Mouse (Mus musculus): ENCODE measurements around the gene Slc6a4.
A peak's percentile ranks its signal among the peaks of the same experiment; 100 is the strongest.
"Not testable (repeated sequence)": the region's sequence is repeated elsewhere in the genome, so short reads cannot be mapped to it uniquely, and the experiment has no call there.

Slc6a4 gene

DNA sequence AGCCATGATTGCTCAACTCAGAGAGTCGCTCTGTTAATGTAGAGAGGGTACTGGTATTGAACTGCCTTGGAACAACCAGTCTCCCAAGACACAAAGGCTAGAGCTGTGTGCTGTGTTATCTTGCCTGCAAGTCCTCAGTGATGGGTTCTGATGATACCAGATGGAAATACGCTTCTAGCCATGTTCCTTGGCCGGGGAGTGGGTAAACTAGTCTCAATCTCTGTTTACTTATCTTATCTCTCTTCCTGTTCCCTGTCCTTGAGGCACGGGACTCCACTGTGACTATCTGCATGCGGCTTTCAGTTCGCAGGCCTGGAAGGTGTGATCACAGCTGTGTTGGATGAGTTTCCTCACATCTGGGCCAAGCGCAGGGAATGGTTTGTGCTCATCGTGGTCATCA lies 21.1 kb downstream of the Slc6a4 start:
- DNase-seq (ENCODE audit: low spot score in 2 of 2), result no peak

DNA sequence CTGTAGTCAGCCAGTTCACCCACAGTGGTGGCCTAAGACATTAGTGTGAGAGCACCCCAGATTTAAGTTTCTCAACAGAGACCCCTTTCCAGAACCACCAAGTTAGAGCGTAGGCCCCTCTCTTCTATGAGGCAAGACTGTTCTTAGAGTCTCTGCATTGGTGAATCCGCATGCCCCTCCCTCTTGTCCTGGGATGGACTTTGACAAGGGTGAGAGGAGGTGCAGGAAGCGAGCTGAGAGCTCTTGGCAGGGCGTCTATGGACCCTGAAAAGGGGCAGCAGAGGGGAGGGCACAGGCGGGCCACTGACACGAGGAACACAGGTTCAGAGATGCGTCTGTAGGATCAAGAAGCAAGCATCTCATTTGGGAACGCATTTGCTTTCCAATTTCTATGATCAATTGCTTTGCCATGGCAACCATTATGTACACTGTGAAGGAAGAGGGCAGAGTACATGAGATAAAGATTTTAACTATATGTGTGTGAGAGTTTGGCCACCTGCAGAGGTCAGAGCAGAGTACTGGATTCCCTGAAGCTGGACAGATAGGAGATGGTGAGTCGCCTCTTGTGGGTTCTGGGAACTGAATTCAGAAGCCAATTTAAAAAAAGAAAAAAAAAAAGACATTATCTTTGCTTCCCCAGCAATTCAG lies 23.5 kb downstream of the Slc6a4 start:
- DNase-seq (ENCODE audit: low spot score in 2 of 2), result no peak

DNA sequence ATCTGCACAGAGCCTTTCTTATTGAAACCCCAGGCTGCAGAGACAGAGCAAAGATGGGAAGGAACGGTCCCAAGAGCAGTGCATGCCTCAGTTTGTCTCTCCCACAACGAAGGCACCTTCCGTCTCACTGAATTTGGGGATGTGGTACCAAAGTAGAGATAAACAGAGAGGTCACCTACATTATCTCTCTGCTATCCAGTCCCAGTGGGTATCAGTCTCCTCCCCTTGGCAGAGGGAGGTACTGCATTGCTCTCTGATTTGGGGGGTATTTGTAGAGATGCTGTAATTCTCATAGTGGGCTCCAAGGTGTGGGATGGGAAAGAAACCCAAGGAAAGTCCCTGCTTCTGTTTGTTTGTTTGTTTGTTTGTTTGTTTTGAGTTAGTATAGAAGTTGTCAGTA lies 28.2 kb downstream of the Slc6a4 start:
- DNase-seq (ENCODE audit: low spot score in 2 of 2), result no peak

DNA sequence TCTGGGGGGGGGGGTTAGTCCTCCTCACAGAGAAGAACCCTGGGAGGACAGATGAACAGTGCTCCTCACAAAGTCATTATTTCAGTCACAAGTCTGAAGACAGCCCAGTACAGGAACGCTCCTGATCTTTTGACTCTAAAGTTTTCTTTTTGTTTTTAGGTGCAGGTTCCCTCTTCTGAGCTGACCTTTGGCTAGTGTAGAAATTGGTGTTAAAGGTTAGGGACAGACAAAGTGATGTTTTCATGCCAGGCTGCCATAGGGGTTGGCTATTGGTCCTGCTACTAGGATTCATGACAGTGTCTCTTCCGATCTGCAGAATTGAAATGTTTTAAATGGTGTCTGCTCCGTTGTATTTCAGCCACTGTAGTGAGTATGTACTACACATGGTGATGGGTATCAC lies 29.8 kb downstream of the Slc6a4 start:
- no peak for DNase-seq (ENCODE audit: low spot score in 2 of 2)

DNA sequence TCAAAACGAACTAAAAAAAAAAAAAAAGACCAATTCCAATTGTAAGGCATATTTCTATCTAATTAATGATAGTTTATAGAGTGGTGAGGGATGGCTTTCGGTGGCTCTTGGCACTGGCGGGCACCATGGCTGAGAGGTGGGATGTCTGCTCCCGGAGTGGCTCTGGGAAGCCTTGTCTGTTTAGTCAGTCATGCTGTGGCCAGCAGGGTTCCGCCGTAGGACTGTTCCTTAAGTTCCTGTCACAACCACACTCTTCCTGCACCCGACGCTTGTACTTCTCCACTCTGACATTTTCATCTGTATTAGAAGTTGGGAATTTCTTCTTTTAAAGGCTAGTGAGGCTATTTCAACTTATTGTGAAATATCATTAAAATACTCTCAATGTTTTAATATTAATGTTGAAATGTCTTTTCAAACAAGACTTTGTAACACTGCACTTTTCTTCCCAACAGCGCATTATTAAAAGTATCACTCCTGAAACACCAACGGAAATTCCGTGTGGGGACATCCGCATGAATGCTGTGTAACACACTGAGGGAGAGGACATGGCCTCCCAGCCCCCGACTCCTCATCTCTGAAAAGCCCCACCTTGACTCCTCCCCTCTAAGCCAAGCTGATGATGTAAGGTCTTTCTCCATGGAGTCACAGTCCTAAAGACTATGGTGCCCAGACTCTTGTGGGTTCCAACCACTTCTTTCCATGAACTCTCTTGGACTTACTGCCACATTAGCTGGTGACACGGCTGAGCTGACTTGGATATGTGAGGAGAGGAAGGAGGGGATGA lies 32.9 kb downstream of the Slc6a4 start:
- no peak for DNase-seq (ENCODE audit: low spot score in 2 of 2)

DNA sequence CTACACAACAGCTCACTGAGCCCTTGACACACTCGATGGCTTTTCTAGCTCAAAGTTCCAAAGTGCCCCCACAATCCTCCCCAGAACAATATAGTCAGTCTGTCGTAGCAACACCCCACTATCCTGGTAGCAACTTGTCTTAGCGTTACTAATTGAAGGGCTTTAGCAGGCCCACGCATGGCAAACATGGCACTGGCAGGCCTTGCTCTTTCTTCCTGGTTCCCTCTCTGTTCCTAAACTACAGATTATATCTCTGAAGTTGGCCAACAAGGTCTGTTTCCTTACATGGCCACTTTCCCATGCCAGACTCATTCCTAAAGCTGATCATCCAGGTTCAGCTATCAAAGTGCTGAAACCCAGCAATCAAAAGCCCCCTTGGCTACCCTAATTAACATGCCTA lies 43.5 kb downstream of the Slc6a4 start:
- DNase-seq (ENCODE audit: low spot score in 2 of 2), result no peak

DNA sequence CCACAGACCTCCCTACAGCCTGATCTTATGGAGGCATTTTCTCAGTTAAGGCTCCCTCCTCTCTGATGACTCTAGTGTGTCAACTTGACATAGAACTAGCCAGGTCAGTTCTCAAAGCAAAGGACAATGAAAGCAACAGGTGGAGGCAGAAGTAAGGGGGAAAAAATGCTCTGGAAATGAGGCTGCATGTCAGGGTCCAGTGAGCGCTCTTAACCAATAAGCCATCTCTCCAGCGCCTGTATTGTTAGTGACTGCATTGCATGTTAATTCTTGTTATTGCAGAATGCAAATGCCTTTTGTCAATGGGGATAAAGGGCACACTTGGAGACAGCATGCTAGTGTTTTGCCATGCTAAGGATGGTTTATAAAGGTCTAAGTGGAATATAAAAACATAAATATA lies 44.4 kb downstream of the Slc6a4 start:
- DNase-seq (ENCODE audit: low spot score in 2 of 2), result no peak

DNA sequence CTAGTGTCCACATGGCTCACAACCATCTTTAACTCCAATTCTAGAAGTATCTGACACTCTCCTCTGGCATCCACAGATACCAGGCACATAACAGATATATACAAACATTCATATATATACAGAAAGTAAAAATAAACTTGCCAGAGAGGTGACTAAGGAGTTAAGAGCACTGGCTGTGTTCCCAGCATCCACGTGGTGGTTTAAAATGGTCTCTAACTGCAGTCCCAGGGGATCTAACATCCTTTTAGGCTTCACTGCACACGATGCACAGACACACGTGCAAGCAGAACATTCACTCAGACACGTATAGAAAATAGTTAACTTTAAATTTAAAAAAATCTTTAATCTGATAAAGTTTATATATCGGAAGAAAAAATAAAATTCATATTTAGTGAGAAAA lies 63.5 kb downstream of the Slc6a4 start:
- no peak for DNase-seq (ENCODE audit: low spot score in 2 of 2)

DNA sequence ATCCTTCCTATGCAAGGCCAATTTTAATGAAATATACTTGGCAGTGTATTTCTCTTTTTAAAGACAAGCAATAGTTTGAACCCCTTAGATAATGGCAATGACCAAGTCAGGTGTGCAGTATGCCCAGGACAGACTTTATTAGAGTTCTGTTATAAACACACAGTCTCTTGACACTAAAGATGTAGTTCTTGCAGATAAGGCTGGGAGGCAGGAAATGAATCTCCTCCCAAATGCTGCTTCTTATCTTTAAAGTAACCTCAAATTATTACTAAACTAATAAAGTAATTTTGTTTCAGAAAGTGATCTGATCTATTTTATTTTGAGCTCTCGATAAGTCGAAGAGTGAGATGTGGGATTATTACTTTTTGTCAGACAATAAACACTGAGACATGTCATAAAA lies 65.0 kb downstream of the Slc6a4 start:
- no peak for DNase-seq (ENCODE audit: low spot score in 2 of 2)

DNA sequence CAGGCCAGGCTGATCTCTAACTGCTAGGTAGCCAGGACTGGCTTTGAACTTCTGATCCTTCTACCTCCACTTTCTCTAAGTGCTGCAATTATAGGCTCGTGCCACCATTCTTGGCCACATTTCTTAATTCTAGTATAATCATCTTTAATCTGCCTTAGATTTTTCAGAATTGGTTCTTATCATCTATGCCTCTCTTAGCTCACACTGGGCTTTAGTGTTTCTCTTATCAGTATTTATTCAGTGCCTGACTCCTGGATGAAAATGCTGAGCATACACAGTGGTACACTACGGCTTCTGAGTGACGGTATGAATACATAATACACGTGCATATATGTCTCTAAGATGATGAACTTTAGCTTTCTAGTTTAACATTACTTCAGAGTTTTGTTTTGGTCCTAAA lies 70.4 kb downstream of the Slc6a4 start:
- no peak for DNase-seq (ENCODE audit: low spot score in 2 of 2)

DNA sequence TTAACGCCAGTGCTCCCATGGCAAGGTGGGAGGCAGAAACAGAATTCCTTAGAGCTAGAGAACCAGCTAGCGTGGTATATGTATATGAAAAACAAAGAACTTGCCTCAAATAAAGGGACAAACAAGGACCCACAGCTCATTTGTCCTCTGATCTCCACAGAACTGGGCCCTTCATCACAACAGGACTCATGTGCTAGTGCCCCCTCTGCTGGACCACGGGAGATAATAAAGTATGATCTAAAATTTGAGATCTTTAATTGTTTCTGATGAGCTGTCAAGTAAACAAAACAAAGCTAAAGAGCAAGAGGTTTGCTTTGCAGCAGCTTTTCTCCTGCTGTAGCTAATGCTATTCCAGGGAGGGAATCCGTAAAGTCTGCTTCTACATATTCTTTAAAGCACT lies 72.3 kb downstream of the Slc6a4 start:
- no peak for DNase-seq (ENCODE audit: low spot score in 2 of 2)

DNA sequence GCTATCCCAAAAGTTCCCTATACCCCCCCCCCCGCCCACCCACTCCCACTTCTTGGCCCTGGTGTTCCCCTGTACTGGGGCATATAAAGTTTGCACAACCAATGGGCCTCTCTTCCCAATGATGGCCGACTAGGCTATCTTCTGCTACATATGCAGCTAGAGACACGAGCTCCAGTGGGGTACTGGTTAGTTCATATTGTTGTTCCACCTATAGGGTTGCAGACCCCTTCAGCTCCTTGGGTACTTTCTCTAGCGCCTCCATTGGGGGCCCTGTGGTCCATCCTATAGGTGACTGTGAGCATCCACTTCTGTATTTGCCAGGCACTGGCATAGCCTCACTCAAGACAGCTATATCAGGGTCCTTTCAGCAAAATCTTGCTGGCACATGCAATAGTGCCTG lies 78.9 kb downstream of the Slc6a4 start:
- not testable (repeated sequence) for DNase-seq (ENCODE audit: low spot score in 2 of 2)

DNA sequence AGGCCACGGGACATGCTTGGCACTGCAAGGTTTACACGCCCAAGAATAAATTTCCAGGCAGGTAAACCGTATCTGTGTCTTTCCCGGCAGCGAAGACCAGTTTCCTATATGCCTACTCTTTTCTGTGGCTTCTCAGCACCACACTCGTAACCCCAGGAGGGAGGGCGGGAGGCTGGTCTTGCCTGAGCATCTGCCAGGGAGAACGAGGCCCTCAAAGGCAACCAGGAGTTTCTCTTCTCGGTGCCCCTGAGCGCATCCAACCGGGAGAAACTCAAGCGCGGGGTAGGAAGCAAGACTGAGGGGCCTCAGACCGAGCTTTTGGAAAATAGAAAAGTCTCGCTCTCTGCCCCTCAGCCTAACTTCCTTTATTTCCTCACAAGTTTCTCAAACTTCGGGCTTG lies 79.4 kb downstream of the Slc6a4 start:
- no peak for DNase-seq (ENCODE audit: low spot score in 2 of 2)

DNA sequence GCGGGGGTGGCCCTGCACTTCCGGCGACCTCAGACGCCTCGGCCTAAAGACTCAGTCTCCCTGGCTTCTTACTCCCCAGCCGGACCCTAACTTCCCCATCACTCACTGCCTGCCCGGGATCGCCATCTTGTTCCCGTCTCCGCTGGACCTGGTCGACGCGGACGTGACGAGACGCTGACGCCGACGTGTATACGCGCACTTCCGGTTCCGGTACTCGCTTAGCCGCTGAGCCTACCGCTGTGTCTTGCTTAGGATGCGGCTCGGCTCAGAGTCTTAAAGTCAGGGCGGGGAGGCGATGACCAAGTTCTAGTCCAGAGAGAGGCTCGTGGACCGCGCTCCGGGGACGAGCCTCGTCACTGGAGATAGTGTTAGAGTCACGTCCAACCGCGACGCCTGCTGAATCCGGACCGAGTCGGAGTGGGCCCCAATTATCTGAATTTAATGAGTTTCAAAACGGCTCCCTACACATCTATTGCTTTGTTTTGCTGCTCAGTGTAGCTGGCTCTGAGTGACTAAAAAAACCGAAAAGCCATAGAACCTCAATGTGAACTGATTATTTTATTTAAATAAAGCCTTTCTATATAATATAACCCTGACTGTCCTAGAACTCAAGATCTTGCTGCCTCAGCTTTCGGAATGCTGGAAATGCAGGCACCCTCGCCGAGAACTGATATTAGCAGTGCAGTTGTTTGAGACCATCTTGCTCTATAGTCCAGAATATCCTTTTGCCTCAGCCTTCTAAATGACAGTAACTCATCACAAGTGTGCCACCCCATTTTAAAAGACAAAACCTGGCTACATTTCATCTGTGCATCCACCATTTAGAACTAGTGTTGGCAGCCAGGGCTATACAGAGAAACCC lies 80.1 kb downstream of the Slc6a4 start, which contains the start of gene Nsrp1:
TSS of gene Nsrp1 (minus strand) at position 163 of the 862 bp plus-strand sequence.
- peak; percentile 83 to 92 for DNase-seq (ENCODE audit: low spot score in 2 of 2)

DNA sequence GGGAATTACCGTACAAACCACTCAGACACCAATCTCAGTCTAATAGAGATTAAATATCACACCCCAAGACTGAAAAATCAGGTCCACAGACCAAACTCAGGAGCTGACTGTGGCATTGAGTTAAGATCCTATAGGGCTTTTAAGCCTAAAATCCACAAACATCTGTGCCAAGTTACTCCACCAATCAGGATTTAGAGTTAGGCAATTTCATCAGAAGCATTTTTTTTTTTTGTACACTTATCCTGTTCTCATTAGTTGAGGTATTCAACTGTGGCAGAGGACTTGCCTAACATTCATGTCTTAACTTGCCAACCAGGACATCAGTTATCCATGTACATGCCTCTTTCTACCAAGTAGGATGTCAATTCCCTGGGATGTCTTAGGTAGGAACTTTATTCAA lies 81.0 kb downstream of the Slc6a4 start:
- no peak for DNase-seq (ENCODE audit: low spot score in 2 of 2)

Data from frontal cortex, postnatal 10 days (tissue).